Mouse (Mus musculus): ENCODE measurements around the gene Ankrd40.

Gene Ankrd40

DNA sequence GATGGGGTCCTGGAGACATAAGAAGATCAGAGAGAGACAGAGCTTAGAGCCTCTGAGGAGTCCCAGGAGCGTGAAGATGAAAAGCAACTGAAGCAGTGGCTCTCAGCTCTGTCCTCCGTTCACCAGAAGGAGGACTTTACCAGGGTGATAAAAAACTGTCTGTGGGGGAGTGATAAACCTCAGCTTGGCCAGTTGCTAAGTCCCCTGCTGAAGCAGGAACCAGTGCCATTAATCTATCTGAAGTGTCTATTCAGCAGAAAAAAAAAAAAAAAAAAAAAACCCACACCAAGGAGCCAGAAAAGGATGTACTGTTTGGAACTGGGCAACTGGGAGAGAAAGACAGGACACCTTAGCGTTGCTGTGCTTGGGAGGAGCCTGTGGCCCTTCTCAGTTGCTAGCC, 23.3 kb downstream of the Ankrd40 start:
- DNase-seq (ENCODE audit: low spot score in 2 of 2), result no peak

DNA sequence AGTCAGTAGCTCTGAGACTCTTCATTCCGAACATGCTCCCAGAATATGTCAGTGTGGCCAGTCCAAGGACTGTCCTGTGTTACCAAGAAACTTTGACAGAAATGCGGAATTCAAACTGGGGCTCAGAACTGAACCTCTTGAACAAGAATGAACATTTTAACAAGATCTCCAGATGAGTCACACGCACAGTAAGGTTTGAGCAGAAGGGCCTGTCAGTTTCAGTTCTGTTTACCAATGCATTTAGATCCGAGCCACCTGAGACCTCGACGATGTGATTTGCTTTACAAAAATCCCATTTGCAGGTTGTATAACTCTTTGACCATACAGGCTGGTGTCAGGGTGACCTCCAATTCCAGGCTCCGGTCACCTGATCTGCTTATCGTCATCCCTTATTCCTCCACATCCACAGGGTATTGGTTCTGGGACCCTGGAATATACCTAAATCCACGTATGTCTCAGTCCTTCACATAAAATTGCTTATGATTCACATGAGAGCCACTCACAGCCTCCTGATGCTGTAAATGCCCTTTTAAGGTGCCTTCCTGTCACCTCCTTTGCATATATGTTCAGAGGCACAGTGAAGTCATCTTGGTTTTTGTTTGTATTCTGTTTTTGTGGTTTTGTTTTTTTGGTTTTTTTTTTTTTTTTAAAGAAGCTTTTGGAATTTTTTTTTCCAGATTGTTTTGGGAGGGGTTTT, 27.9 kb downstream of the Ankrd40 start:
- DNase-seq (ENCODE audit: low spot score in 2 of 2), result no peak

GRCm38 (mm10) chr11:94359168-94359567, 31.4 kb downstream of the Ankrd40 start:
- no peak for DNase-seq (ENCODE audit: low spot score in 2 of 2)

- no peak for DNase-seq (ENCODE audit: low spot score in 2 of 2)
These were observed 33.5 kb downstream of the Ankrd40 start for GRCm38 (mm10) chr11:94361166-94361870.

GRCm38 (mm10) chr11:94362101-94362500, 34.3 kb downstream of the Ankrd40 start:
- DNase-seq (ENCODE audit: low spot score in 2 of 2), result no peak

DNA sequence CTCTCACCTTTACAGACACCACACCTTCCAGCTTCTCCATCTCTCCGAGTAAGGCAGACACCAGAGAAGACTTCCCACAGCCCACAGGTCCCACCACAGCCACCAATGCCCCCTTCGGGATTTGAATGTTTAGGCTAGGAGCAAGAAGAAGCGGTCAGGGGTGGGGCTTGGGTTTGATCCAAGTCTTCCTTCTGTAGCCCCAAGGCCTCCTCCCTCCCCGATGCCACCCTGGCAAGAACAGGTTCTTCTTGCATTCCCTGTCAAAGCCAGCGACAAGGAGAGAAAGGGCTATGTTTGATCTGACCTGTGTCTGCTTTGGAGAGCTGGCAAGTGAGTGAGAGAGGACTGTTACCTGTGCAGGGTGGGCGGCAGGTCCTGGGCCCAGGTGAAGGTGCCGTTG, 35.9 kb downstream of the Ankrd40 start:
- peak; percentile 71 to 75 for DNase-seq (ENCODE audit: low spot score in 2 of 2)

DNA sequence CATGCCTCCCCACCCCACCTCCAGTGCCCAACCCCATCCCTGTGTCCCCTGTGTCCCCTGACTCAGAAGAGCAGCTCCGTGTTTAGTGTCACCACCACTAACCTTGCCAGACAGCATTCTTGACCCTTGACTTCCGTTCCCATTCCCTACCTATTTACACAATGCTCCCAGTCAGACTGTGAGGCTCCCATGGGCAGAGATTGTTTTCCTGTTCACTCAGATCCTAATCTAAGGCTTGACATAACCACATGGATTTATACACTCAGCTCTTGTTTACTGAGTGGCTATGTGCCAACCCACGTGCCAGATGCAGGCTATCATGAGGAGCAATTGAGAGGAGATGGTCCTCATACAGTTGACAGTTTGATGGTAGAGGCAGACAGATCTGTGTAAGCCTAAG, 37.5 kb downstream of the Ankrd40 start:
- peak; percentile 53 to 56 for DNase-seq (ENCODE audit: low spot score in 2 of 2)

DNA sequence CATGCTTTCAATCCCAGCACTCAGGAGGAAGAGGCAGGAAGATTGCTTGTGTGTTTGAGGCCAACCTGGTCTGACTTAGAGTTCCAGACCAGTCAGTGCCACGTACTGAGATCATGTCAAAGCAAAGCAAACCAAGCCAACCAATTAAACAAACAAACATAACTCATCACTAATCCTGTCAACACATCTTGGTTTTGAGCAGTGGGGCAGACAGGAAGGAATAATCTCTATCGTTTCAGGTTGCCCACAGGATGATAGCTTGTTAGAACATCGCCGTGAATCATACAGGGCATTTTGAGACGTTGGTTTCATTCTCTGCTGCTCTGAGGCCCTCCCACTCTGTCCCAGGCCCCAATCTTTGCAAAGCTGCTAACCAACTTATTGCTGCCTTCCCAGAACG, 42.2 kb downstream of the Ankrd40 start:
- no peak for DNase-seq (ENCODE audit: low spot score in 2 of 2)

GRCm38 (mm10) chr11:94370809-94371208, 43.0 kb downstream of the Ankrd40 start:
- DNase-seq (ENCODE audit: low spot score in 2 of 2), result peak; percentile 50

DNA sequence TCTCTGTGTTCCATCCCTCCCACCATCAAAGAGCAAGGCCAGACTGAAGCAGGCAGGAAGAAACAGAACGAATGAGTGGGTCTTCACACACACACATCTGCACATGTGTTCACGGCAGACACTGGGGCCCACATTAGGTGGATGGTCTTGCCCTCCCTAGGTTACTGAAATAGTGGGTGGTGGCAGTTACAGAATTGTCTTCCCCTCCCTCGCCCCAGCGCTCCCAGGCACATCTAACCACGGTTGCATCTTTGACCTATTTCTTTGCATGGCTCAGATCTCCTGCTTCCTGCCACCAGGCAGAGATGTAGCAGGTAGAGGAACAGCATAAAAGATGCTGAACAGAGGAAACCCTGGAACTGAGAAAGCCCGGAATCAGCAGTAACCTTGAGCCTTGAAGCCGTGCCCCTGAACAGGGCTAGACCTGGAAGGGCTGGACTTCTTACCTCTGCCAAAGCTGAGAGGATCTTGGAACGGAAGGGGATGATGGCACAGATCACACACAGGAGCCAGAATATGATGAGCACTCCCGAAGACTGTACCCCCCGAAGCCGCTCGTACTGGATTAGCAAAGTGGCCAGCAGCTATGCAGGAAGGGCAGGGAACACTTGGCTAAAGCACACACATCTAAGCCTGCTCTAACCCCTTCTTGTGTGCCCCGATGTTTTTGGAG, 46.6 kb downstream of the Ankrd40 start:
- DNase-seq (ENCODE audit: low spot score in 2 of 2), result no peak

DNA sequence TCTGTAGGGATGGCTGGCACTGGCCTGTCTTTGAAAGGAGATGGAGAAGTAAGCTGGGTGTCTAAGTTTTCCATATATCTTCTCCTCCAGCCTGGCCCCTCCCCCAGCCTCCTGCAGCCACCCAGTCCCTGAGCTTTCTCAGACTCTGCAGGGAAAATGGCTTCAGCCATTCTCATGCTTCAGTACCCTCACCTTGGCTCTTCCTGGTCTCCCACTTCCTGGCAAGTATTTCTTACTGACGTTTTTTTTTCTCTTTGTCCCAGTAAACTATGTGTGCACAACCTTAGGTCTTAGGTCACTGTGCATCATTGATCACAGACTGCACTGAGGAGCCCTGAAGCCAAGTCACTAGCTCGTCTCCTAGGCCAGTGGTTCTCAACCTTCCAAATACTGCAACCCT, 51.3 kb downstream of the Ankrd40 start:
- no peak for DNase-seq (ENCODE audit: low spot score in 2 of 2)

DNA sequence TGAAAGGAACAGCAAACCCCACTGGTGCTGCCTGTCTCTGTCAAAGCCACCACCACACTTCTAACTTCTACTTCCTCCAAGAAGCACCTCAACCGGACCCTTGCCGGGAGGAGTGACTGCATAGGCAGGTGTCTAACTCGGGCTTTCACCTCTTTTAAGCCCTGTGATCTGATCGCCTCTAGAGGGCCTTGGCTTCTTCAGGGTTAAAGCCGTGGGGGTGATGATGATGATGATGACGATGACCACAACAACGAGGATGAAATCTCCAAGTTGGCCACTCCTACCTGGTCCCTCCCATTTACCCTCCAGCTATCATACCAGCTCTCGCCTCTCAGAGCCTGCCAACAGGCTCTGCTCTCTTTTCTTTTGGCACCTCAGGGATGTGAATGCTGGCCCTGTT, 51.9 kb downstream of the Ankrd40 start:
- no peak for DNase-seq (ENCODE audit: low spot score in 2 of 2)

DNA sequence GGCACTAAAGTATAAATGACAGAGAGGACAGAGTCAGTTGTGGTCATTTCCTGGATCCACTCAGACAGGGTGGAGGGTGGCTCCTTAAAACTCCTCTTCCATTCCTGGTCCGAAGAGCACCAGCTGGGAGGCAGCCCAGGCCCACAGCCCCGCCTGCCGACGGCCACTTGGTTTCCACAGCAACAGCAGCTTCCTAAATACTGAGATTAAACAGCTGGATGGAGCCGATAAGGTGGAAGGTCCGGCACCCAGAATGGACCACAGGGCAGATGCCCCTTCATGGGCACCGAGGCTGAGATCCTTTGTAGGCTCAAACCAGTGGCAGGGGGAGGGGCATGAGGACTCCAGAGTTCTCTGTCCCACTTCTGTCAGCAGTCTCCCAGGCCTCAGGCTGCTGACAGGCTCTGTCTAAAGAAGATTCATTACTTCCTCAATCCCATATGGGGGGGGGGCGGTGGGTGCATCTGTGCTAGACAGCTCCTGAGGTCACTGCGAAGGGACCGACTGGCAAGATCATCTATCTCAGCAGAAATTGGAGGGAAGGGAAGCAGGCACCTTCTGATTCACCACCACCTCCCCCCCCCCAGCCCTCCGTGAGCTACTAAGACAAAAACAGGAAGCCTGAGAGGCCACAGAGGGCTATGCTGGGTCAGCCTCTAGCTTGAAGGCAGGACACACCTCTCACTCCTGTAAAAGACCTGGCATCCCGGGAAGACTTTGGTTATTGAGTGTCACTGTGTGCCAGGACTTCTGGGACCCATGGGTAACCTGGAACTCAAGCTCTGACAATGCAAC, 58.4 kb downstream of the Ankrd40 start:
- DNase-seq (ENCODE audit: low spot score in 2 of 2), result peak; percentile 23 to 30

DNA sequence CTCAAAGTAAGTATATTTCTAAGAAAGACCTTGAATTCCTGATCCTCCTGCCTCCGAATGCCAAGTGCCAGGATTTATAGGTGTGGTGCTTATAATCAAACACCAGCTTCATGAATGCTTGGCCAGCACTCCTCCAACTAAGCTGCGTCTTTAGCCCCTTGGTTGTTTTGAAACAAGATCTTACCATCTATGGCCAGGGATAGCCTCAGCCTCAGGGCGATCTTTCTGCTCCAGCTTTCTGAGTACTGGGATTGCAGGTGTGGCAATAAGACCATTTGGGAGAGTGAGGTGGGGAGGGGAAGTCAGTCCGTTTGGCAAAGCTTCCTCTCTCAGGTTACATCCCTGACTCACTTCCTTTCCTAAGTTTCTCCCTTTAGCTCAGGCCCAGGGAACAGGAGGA, 60.0 kb downstream of the Ankrd40 start:
- no peak for DNase-seq (ENCODE audit: low spot score in 2 of 2)

GRCm38 (mm10) chr11:94389021-94389420, 61.2 kb downstream of the Ankrd40 start:
- no peak for DNase-seq (ENCODE audit: low spot score in 2 of 2)

- DNase-seq (ENCODE audit: low spot score in 2 of 2), result no peak
These were observed 62.1 kb downstream of the Ankrd40 start for GRCm38 (mm10) chr11:94389724-94390396.

GRCm38 (mm10) chr11:94390825-94391224, 63.0 kb downstream of the Ankrd40 start:
- no peak for DNase-seq (ENCODE audit: low spot score in 2 of 2)

All from urinary bladder, postnatal 36 days (tissue).